Mouse (Mus musculus): ENCODE results near the gene Gm28038. TPM values are rescaled to one million over a fixed set of nuclear protein-coding genes. Genes with fewer than 3 reads are reported as not detected.
A peak's percentile ranks its signal among the peaks of the same experiment; 100 is the strongest.

Gm28038 gene
- total RNA-seq (2017) = not detected in 3 replicates

DNA sequence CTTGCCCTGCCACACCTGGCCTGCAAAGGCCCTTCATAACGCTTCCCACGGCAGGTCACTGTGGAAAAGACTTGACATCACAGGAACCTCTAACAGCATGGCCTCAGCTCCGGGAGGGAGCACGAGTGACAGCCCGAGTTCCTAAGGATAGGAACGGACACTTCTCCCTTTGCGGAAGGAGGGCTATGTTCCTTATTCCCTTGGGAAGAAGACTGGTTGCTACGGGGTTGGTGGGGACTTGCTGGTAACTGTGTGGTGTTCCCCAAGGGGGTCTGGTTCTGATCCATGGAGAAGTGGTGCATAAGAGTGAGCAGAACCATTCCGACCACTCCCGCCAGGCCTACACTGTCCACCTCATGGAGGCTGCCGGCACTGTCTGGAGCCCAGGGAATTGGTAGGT, at the start of gene Gm28038:
Gene Gm28038 (plus strand): TSS at position 301 of the 400 bp plus-strand sequence.
- ATAC-seq (replicated peaks; ENCODE audit: insufficient number of reproducible peaks, low FRiP score, low TSS enrichment, poor library complexity, severe bottlenecking) = no peak

DNA sequence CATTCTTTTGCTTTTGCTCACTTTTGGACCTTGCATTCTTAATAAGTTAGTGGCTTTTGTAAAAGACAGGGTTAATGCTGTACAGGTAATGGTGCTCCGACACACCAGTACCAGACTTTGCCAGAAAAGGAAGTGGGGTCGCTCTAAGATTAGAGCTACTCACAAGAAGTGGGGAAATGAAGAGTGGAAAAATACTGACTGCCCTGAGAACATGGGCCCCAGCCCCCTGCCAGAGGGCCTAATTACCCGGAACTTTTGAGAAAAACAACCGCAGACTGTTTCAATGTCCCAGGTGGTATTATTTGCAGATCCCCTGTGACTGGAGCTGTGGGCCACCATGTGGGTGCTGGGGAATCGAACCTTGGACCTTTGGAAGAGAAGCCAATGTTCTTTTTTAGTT, 45.2 kb upstream of the Gm28038 start:
- no peak for ATAC-seq (replicated peaks; ENCODE audit: insufficient number of reproducible peaks, low FRiP score, low TSS enrichment, poor library complexity, severe bottlenecking)

- ATAC-seq (replicated peaks; ENCODE audit: insufficient number of reproducible peaks, low FRiP score, low TSS enrichment, poor library complexity, severe bottlenecking) = no peak
Measured at GRCm38 (mm10) chr2:30236426-30237198, 44.2 kb upstream of the Gm28038 start.

- ATAC-seq (replicated peaks; ENCODE audit: insufficient number of reproducible peaks, low FRiP score, low TSS enrichment, poor library complexity, severe bottlenecking) = peak; percentile 93
Measured at GRCm38 (mm10) chr2:30237199-30237880, 43.5 kb upstream of the Gm28038 start, which contains the start of gene Lrrc8a. Lrrc8a (plus strand) TSS chr2:30237715.

DNA sequence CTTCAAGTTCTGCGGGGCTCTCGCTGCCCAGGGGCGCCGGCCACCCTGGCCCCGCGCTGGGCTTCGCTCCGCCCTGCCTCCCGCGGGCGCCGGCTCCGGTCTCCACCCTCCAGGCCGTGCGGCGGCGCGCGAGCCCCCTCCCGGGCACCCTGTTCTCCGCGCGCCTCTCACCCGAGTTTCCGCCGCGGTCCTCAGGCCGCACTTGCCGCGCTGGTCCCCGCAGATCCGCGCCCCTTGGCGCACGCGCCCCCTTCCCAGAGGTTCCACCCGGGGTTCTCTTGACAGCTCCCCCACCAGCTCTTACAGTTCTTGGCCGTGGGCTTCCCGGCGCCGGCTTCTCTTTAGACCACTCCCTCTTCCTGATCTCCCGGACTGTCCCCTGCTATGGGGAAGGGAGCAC, 43.0 kb upstream of the Gm28038 start:
- ATAC-seq (replicated peaks; ENCODE audit: insufficient number of reproducible peaks, low FRiP score, low TSS enrichment, poor library complexity, severe bottlenecking) = no peak

DNA sequence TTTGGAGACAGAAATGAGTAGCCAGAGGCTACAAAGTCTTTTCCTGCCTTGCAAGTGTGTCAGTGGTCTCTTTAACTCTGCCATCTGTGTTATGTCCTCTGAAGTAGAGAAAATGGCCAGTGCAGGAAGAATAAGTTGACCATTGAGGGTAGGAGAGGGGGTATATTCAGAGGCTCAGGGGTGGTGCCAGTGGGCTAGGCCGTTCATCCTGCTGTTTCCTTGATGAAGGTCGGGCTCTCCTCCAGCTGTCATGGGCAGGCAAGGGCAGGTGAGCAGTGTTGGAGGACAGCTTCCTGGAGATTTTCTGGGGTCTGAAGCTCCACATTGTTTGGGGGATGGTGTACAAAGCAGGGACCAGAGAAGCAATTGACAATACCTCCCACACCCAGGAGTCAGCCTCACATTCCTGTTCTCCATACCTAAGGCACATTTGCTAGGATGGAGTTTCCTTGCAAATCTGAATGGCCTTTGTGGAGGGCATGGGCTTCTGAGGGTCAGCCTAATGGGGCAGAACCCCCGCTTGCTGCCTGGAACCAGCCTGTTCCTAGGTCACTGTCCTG, 41.9 kb upstream of the Gm28038 start:
- no peak for ATAC-seq (replicated peaks; ENCODE audit: insufficient number of reproducible peaks, low FRiP score, low TSS enrichment, poor library complexity, severe bottlenecking)

- ATAC-seq (replicated peaks; ENCODE audit: insufficient number of reproducible peaks, low FRiP score, low TSS enrichment, poor library complexity, severe bottlenecking) = no peak
Measured at GRCm38 (mm10) chr2:30239777-30240176, 41.1 kb upstream of the Gm28038 start.

DNA sequence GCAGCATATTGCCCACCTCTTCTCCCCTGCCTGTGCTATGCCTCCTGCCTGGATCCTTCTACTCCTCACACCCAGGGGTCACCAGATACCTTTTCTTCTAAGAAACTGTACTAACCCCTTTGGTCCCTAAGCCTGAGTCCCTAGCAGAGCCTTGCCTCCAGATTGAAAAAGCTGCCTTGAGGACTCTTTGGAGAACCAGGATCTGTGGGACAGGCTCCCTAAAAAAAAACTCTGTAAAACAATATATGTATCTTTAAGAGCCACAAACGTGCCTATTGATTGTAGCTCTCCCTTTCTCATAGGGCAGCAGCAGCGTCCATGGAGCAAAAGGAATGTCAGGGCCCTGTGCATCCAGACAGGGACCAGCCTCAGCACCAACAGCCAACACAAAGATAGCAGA, 40.6 kb upstream of the Gm28038 start, which contains the start of gene Gm28035:
Gene Gm28035 (plus strand): TSS at position 301 of the 400 bp plus-strand sequence.
- ATAC-seq (replicated peaks; ENCODE audit: insufficient number of reproducible peaks, low FRiP score, low TSS enrichment, poor library complexity, severe bottlenecking) = no peak

- no peak for ATAC-seq (replicated peaks; ENCODE audit: insufficient number of reproducible peaks, low FRiP score, low TSS enrichment, poor library complexity, severe bottlenecking)
Measured at GRCm38 (mm10) chr2:30242509-30242908, 38.3 kb upstream of the Gm28038 start.

DNA sequence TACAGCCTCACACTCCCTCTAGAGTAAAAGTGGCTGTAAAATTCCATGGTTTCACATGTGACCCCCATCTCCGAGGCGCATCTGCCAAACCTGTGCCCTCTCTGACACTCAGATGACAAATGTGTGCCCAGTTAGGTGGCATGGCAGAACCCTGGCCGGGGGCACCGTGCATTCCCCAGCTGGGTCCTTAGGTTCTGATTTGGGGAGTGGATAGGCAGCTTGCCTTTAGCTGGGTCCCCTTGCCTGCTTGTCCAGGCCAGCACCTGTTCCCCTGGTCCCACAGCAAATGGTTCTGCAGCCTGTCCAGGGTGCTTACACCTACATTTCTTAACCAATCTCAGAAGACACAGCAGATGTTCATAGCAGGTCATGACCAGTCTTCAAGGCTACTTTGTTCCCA, 37.5 kb upstream of the Gm28038 start:
- no peak for ATAC-seq (replicated peaks; ENCODE audit: insufficient number of reproducible peaks, low FRiP score, low TSS enrichment, poor library complexity, severe bottlenecking)

DNA sequence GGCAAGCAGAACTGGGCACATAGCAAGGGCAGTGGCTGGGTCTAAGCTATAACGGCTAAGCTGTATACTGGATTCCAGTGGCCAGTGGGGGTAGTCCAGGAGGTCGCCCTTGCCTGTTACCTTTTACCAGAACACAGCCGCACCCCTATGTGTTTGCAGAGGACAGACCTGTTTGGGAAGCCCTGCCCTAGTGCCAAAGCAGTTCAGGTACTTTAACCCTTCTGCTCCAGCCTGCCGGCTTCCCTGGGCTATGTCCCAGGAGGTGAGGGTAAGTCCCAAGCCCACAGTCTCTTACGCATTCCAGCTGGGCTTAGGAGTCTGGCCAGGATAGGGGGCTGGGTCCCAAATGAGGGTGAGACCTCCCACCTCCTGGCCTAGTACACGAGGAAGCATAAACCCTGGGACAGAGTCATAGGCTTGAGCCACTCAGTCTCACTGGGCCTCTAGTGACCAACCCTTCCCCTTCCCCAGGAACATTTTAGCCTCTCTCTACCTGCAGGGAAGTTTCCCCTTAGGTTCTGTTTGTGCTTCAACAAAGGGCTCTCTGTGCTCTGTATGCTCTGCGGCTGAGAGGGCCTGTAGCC, 36.2 kb upstream of the Gm28038 start:
- ATAC-seq (replicated peaks; ENCODE audit: insufficient number of reproducible peaks, low FRiP score, low TSS enrichment, poor library complexity, severe bottlenecking) = no peak

DNA sequence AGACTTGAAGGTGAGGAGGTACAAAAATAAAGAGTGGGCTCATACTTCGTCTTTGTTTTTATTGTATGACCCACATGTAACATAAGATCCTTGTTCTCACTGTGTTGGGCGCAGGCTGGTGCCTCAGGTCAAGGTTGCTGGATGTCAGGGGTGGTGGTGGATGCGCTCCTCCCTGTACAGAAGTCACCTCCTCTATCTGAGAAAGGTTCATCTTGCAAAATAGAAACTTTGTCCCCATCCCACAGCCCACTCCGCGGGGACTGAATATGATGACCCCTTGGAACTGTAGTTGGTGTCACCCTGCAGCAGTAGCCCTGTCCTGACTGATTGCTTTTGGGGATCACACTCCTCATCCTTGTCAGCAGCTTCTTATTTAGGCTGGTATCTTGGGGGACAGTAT, 33.8 kb upstream of the Gm28038 start:
- no peak for ATAC-seq (replicated peaks; ENCODE audit: insufficient number of reproducible peaks, low FRiP score, low TSS enrichment, poor library complexity, severe bottlenecking)

GRCm38 (mm10) chr2:30247681-30248080, 33.2 kb upstream of the Gm28038 start:
- ATAC-seq (replicated peaks; ENCODE audit: insufficient number of reproducible peaks, low FRiP score, low TSS enrichment, poor library complexity, severe bottlenecking) = no peak

DNA sequence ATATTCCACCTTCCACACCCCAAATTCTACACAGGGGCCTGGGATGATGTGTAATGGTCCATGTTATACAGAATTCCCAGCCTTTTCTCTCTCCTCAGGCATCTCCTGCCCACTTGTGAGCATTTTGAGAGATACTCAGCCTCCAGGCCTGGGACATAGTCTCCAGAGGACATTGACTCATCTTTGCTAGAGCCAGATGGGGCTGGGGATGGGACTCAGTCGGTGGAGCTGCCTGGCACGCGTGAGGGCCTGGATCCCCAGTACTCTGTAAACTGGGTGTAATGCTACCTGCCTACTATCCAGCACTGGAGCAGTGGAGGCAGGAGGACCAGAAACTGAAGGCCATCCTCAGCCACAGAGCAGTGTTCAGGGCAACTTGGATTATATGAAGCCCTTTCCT, 31.7 kb upstream of the Gm28038 start:
- ATAC-seq (replicated peaks; ENCODE audit: insufficient number of reproducible peaks, low FRiP score, low TSS enrichment, poor library complexity, severe bottlenecking) = no peak

DNA sequence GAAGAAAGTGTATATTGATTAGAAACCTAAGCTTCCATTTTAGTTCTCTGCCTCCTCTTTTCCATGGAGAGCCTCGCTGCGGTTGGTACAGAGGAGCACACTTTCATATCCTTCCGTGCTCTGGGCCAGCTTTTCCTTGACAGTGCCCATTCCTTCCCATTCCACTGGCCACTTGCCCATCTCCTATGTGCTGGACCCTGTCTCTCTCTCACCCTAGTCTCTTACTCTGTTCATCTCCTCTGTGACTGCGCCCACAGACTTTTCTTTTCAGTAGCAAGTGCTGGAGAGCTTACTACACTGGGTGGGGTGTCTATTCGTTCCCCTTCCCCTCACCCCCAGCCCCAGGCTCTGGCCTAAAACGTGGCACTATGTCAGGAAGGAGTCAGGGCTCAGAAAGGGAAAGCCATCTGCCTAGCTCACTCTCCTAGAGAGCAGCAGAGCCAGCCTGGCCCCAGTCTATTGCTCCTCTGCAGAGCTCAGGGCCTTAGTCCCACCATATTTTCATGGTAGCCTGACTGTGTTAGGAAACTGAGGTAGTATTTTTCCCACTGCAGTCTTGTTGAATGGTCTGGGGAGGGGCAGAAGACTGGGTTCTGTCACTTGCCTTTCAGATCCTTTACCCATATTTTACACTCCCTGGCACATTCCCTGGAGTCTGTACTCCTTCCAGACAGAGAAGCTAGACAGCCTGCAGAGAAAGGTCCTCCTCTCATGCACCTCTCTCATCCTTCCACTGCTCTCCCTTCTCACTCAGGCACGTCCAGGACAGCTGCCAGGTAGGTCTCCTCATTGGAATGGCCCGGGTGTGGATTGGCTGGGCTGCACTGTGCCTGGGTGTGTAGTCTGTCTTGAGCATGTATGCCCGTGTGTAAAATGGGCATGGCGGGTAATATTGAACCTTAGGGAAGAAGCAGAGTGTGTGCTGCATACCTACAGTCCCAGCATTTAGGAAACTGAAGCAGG, 30.4 kb upstream of the Gm28038 start:
- ATAC-seq (replicated peaks; ENCODE audit: insufficient number of reproducible peaks, low FRiP score, low TSS enrichment, poor library complexity, severe bottlenecking) = no peak

- ATAC-seq (replicated peaks; ENCODE audit: insufficient number of reproducible peaks, low FRiP score, low TSS enrichment, poor library complexity, severe bottlenecking) = peak; percentile 33; the same call in 1 of the 2 replicates
Measured at GRCm38 (mm10) chr2:30251417-30252104, 29.3 kb upstream of the Gm28038 start.

- no peak for ATAC-seq (replicated peaks; ENCODE audit: insufficient number of reproducible peaks, low FRiP score, low TSS enrichment, poor library complexity, severe bottlenecking)
Measured at GRCm38 (mm10) chr2:30252521-30252920, 28.3 kb upstream of the Gm28038 start.

GRCm38 (mm10) chr2:30253809-30254208, 27.0 kb upstream of the Gm28038 start:
- no peak for ATAC-seq (replicated peaks; ENCODE audit: insufficient number of reproducible peaks, low FRiP score, low TSS enrichment, poor library complexity, severe bottlenecking)
